Comparison of ENCODE assay signal across 9 mouse cellular contexts in genomic region chr19:47887417-47887816, GRCm38 (mm10). TPM values are rescaled to one million over a fixed set of nuclear protein-coding genes. Genes with fewer than 3 reads are reported as not detected.
DNase-seq lines count a peak whose midpoint lies in the region; ATAC-seq and TF ChIP-seq lines count a peak whose summit lies in the region.
"Had no signal": no experiment of that assay in that cellular context is flagged by ENCODE, and none has a peak within 500 bp of the region (broad histone marks: within the 10 kb centered on the region; RNA-seq: fewer than 3 reads in every experiment).

No protein-coding gene starts in this region.

- DNase-seq in forebrain, embryonic 11.5 days (ENCODE audit: low spot score): no peak
- peak; percentile 69 for DNase-seq in 3134 (ENCODE audit: extremely low read depth, insufficient read length, low spot score)
- no peak for DNase-seq in hindbrain, postnatal 0 days (ENCODE audit: low spot score)
- DNase-seq: kidney, postnatal 4 days had no signal

- H3K4me3 ChIP-seq in forebrain, embryonic 15.5 days: no peak overlapping the region
- H3K4me3 ChIP-seq in forebrain, embryonic 11.5 days (ENCODE audit: low read depth, low read length): no peak overlapping the region
- no peak overlapping the region for H3K4me3 ChIP-seq in limb, embryonic 12.5 days (replicated peaks)
- H3K4me3 ChIP-seq in hindbrain, postnatal 0 days (ENCODE audit: low read length): no peak overlapping the region
- H3K4me3 ChIP-seq in liver, embryonic 12.5 days: no peak overlapping the region
- H3K4me3 ChIP-seq in intestine, embryonic 16.5 days (ENCODE audit: low read length): no peak overlapping the region

- TF ChIP-seq CTCF in hindbrain, postnatal 0 days (IDR thresholded peaks at IDR 0.05; ENCODE audit: low read depth): no peak

- no peaks in the 10 kb centered on the region for H3K36me3 ChIP-seq in forebrain, embryonic 15.5 days
- no peaks in the 10 kb centered on the region for H3K36me3 ChIP-seq in forebrain, embryonic 11.5 days (ENCODE audit: control insufficient read depth, insufficient read depth, low read length)
- H3K36me3 ChIP-seq in limb, embryonic 12.5 days: peaks cover 2% of the 10 kb centered on the region
- no peaks in the 10 kb centered on the region for H3K36me3 ChIP-seq in hindbrain, postnatal 0 days (ENCODE audit: insufficient read depth, low read length)
- no peaks in the 10 kb centered on the region for H3K36me3 ChIP-seq in liver, embryonic 12.5 days
- H3K36me3 ChIP-seq in intestine, embryonic 16.5 days (ENCODE audit: control insufficient read depth, insufficient read depth, low read length): no peaks in the 10 kb centered on the region; the same call in 1 of the 2 replicates

- peaks cover 3% of the 10 kb centered on the region; the same call in 1 of the 2 replicates for H3K4me1 ChIP-seq in forebrain, embryonic 15.5 days
- no peaks in the 10 kb centered on the region for H3K4me1 ChIP-seq in forebrain, embryonic 11.5 days (replicated peaks; ENCODE audit: control insufficient read depth, insufficient read depth, low read length)
- H3K4me1 ChIP-seq in limb, embryonic 12.5 days (replicated peaks): peaks cover 39% of the 10 kb centered on the region
- H3K4me1 ChIP-seq in hindbrain, postnatal 0 days (ENCODE audit: insufficient read depth, low read length): no peaks in the 10 kb centered on the region
- H3K4me1 ChIP-seq in liver, embryonic 12.5 days: peaks cover 14% of the 10 kb centered on the region; the same call in 1 of the 2 replicates
- peaks cover 13% of the 10 kb centered on the region; the same call in 1 of the 2 replicates for H3K4me1 ChIP-seq in intestine, embryonic 16.5 days (ENCODE audit: control insufficient read depth, insufficient read depth, low read length)

- 66% methylated on average over 10 of the region's 10 CpGs for WGBS in forebrain, embryonic 15.5 days
- WGBS in forebrain, embryonic 11.5 days: 92% methylated on average over 10 of the region's 10 CpGs
- 83% methylated on average over 10 of the region's 10 CpGs for WGBS in limb, embryonic 12.5 days
- 66% methylated on average over 10 of the region's 10 CpGs for WGBS in hindbrain, postnatal 0 days
- 74% methylated on average over 10 of the region's 10 CpGs for WGBS in liver, embryonic 12.5 days (ENCODE audit: insufficient replicate concordance)
- whole genome bisulfite sequencing in intestine, embryonic 16.5 days: 88% methylated on average over 10 of the region's 10 CpGs

- no peaks in the 10 kb centered on the region for H3K27me3 ChIP-seq in forebrain, embryonic 15.5 days
- no peaks in the 10 kb centered on the region for H3K27me3 ChIP-seq in forebrain, embryonic 11.5 days (ENCODE audit: control insufficient read depth, insufficient read depth, low read length)
- no peaks in the 10 kb centered on the region for H3K27me3 ChIP-seq in limb, embryonic 12.5 days
- no peaks in the 10 kb centered on the region for H3K27me3 ChIP-seq in hindbrain, postnatal 0 days (ENCODE audit: insufficient read depth, low read length)
- no peaks in the 10 kb centered on the region for H3K27me3 ChIP-seq in liver, embryonic 12.5 days (replicated peaks)
- H3K27me3 ChIP-seq in intestine, embryonic 16.5 days (replicated peaks; ENCODE audit: control insufficient read depth, insufficient read depth, low read length): no peaks in the 10 kb centered on the region

- H3K9ac ChIP-seq in forebrain, embryonic 15.5 days (replicated peaks): no peak overlapping the region
- H3K9ac ChIP-seq in forebrain, embryonic 11.5 days (ENCODE audit: low read length): no peak overlapping the region; the same call in 1 of the 2 replicates
- H3K9ac ChIP-seq in limb, embryonic 12.5 days (replicated peaks): no peak overlapping the region
- H3K9ac ChIP-seq in hindbrain, postnatal 0 days (replicated peaks; ENCODE audit: low read length): no peak overlapping the region
- H3K9ac ChIP-seq in liver, embryonic 12.5 days: no peak overlapping the region
- H3K9ac ChIP-seq in intestine, embryonic 16.5 days (ENCODE audit: low read depth, low read length): no peak overlapping the region

- no peaks in the 10 kb centered on the region for H3K9me3 ChIP-seq in forebrain, embryonic 15.5 days
- no peaks in the 10 kb centered on the region for H3K9me3 ChIP-seq in forebrain, embryonic 11.5 days (ENCODE audit: control insufficient read depth, low read length)
- H3K9me3 ChIP-seq in limb, embryonic 12.5 days: 0 out of 2 replicates have a peak, but pooled peaks cover 3% of the 10 kb centered on the region
- no peaks in the 10 kb centered on the region for H3K9me3 ChIP-seq in hindbrain, postnatal 0 days (ENCODE audit: low read length)
- no peaks in the 10 kb centered on the region for H3K9me3 ChIP-seq in liver, embryonic 12.5 days (replicated peaks)
- H3K9me3 ChIP-seq in intestine, embryonic 16.5 days (ENCODE audit: control insufficient read depth, low read length): no peaks in the 10 kb centered on the region

- ATAC-seq in forebrain, embryonic 15.5 days (replicated peaks): 0 out of 2 replicates have a peak, but pooled peaks have one; percentile 27
- no peak for ATAC-seq in forebrain, embryonic 11.5 days (replicated peaks; ENCODE audit: low FRiP score)
- ATAC-seq in granulocyte monocyte progenitor cell, adult 5-6 weeks (replicated peaks; ENCODE audit: poor library complexity, severe bottlenecking): peak; percentile 68
- no peak for ATAC-seq in limb, embryonic 12.5 days (ENCODE audit: insufficient number of reproducible peaks, insufficient read depth, low FRiP score, low TSS enrichment, low read depth)
- ATAC-seq in hindbrain, postnatal 0 days: no peak
- no peak for ATAC-seq in liver, embryonic 12.5 days
- no peak for ATAC-seq in intestine, embryonic 16.5 days

- no peak overlapping the region for H3K4me2 ChIP-seq in forebrain, embryonic 15.5 days (replicated peaks)
- no peak overlapping the region for H3K4me2 ChIP-seq in forebrain, embryonic 11.5 days (ENCODE audit: low read depth, low read length, severe bottlenecking)
- no peak overlapping the region for H3K4me2 ChIP-seq in limb, embryonic 12.5 days
- no peak overlapping the region for H3K4me2 ChIP-seq in hindbrain, postnatal 0 days (ENCODE audit: low read depth, low read length)
- H3K4me2 ChIP-seq in liver, embryonic 12.5 days: no peak overlapping the region
- no peak overlapping the region for H3K4me2 ChIP-seq in intestine, embryonic 16.5 days (ENCODE audit: low read depth, low read length)

- no peak overlapping the region for H3K27ac ChIP-seq in forebrain, embryonic 15.5 days (replicated peaks)
- no peak overlapping the region for H3K27ac ChIP-seq in forebrain, embryonic 11.5 days (ENCODE audit: low read depth, low read length)
- peak overlapping the region; percentile 53; the same call in 1 of the 2 replicates for H3K27ac ChIP-seq in limb, embryonic 12.5 days
- no peak overlapping the region for H3K27ac ChIP-seq in hindbrain, postnatal 0 days
- H3K27ac ChIP-seq in liver, embryonic 12.5 days: no peak overlapping the region
- H3K27ac ChIP-seq in intestine, embryonic 16.5 days (ENCODE audit: low read length): no peak overlapping the region

RNA-seq across cellular contexts. Expression of gene Gsto2, which starts 22.1 kb away (rescaled TPM):
- polyA plus RNA-seq in forebrain, embryonic 15.5 days (2015; fragmentation: Nextera tagmentation; extraction: Ambion mirVana): 0.86 and 1.3 TPM in 2 replicates
- polyA plus RNA-seq in forebrain, embryonic 11.5 days (2014; fragmentation: Nextera tagmentation; extraction: Ambion mirVana): 0.76 and 1.1 TPM in 2 replicates
- total RNA-seq in granulocyte monocyte progenitor cell, adult 5-6 weeks (2014; fragmentation: Nextera tagmentation): not detected in 2 replicates
- total RNA-seq in granulocyte monocyte progenitor cell, adult 5-6 weeks (2017): not detected in 2 replicates
- 0.59 and 0.97 TPM in 2 replicates for polyA plus RNA-seq in limb, embryonic 12.5 days (2016; fragmentation: Nextera tagmentation; extraction: Ambion mirVana)
- 0.26 and 0.29 TPM in 2 replicates for total RNA-seq in hindbrain, postnatal 0 days (2014; rRNA removed)
- polyA plus RNA-seq in hindbrain, postnatal 0 days (2015; fragmentation: Nextera tagmentation; extraction: Ambion mirVana): 0.89 and 1.6 TPM in 2 replicates
- 0.29 and 0.31 TPM in 2 replicates for polyA plus RNA-seq in liver, embryonic 12.5 days (2016; fragmentation: Nextera tagmentation; extraction: Ambion mirVana)
- 0.68 and 1.2 TPM in 2 replicates for polyA plus RNA-seq in intestine, embryonic 16.5 days (2015; fragmentation: Nextera tagmentation; extraction: Ambion mirVana)

RNA-seq across cellular contexts. Expression of gene Cfap43, which starts 31.7 kb away (rescaled TPM):
- polyA plus RNA-seq in forebrain, embryonic 15.5 days (2015; fragmentation: Nextera tagmentation; extraction: Ambion mirVana): 0.82 and 2.6 TPM in 2 replicates
- polyA plus RNA-seq in forebrain, embryonic 11.5 days (2014; fragmentation: Nextera tagmentation; extraction: Ambion mirVana): 0.04 and 0.15 TPM in 2 replicates
- not detected in 2 replicates for total RNA-seq in granulocyte monocyte progenitor cell, adult 5-6 weeks (2014; fragmentation: Nextera tagmentation)
- 0.05 TPM in 1 of 2 replicates, not detected in the other for total RNA-seq in granulocyte monocyte progenitor cell, adult 5-6 weeks (2017)
- 0.09 TPM in 1 of 2 replicates, not detected in the other for polyA plus RNA-seq in limb, embryonic 12.5 days (2016; fragmentation: Nextera tagmentation; extraction: Ambion mirVana)
- 1.8 and 2.8 TPM in 2 replicates for total RNA-seq in hindbrain, postnatal 0 days (2014; rRNA removed)
- polyA plus RNA-seq in hindbrain, postnatal 0 days (2015; fragmentation: Nextera tagmentation; extraction: Ambion mirVana): 2.8 and 4.7 TPM in 2 replicates
- 0.04 TPM in 1 of 2 replicates, not detected in the other for polyA plus RNA-seq in liver, embryonic 12.5 days (2016; fragmentation: Nextera tagmentation; extraction: Ambion mirVana)
- 0.11 and 0.15 TPM in 2 replicates for polyA plus RNA-seq in intestine, embryonic 16.5 days (2015; fragmentation: Nextera tagmentation; extraction: Ambion mirVana)

RNA-seq across cellular contexts. Expression of gene Itprip, which starts 31.7 kb away (rescaled TPM):
- 7.7 and 8.6 TPM in 2 replicates for polyA plus RNA-seq in forebrain, embryonic 15.5 days (2015; fragmentation: Nextera tagmentation; extraction: Ambion mirVana)
- polyA plus RNA-seq in forebrain, embryonic 11.5 days (2014; fragmentation: Nextera tagmentation; extraction: Ambion mirVana): 18.8 and 20.4 TPM in 2 replicates
- total RNA-seq in granulocyte monocyte progenitor cell, adult 5-6 weeks (2014; fragmentation: Nextera tagmentation): 18.2 and 19.1 TPM in 2 replicates
- total RNA-seq in granulocyte monocyte progenitor cell, adult 5-6 weeks (2017): 15.8 and 16.7 TPM in 2 replicates
- 29.4 and 29.9 TPM in 2 replicates for polyA plus RNA-seq in limb, embryonic 12.5 days (2016; fragmentation: Nextera tagmentation; extraction: Ambion mirVana)
- total RNA-seq in hindbrain, postnatal 0 days (2014; rRNA removed): 6.6 and 7.2 TPM in 2 replicates
- 2.7 and 3.1 TPM in 2 replicates for polyA plus RNA-seq in hindbrain, postnatal 0 days (2015; fragmentation: Nextera tagmentation; extraction: Ambion mirVana)
- 5.3 and 5.9 TPM in 2 replicates for polyA plus RNA-seq in liver, embryonic 12.5 days (2016; fragmentation: Nextera tagmentation; extraction: Ambion mirVana)
- 8.0 and 8.8 TPM in 2 replicates for polyA plus RNA-seq in intestine, embryonic 16.5 days (2015; fragmentation: Nextera tagmentation; extraction: Ambion mirVana)

RNA-seq across cellular contexts. Expression of gene Gsto1, which starts 32.6 kb away (rescaled TPM):
- polyA plus RNA-seq in forebrain, embryonic 15.5 days (2015; fragmentation: Nextera tagmentation; extraction: Ambion mirVana): 98.9 and 110 TPM in 2 replicates
- 75.1 and 83.2 TPM in 2 replicates for polyA plus RNA-seq in forebrain, embryonic 11.5 days (2014; fragmentation: Nextera tagmentation; extraction: Ambion mirVana)
- total RNA-seq in granulocyte monocyte progenitor cell, adult 5-6 weeks (2014; fragmentation: Nextera tagmentation): 317 and 338 TPM in 2 replicates
- total RNA-seq in granulocyte monocyte progenitor cell, adult 5-6 weeks (2017): 215 and 219 TPM in 2 replicates
- polyA plus RNA-seq in limb, embryonic 12.5 days (2016; fragmentation: Nextera tagmentation; extraction: Ambion mirVana): 211 and 229 TPM in 2 replicates
- 86.9 and 102 TPM in 2 replicates for total RNA-seq in hindbrain, postnatal 0 days (2014; rRNA removed)
- 136 TPM in 2 replicates for polyA plus RNA-seq in hindbrain, postnatal 0 days (2015; fragmentation: Nextera tagmentation; extraction: Ambion mirVana)
- 119 and 123 TPM in 2 replicates for polyA plus RNA-seq in liver, embryonic 12.5 days (2016; fragmentation: Nextera tagmentation; extraction: Ambion mirVana)
- 588 and 626 TPM in 2 replicates for polyA plus RNA-seq in intestine, embryonic 16.5 days (2015; fragmentation: Nextera tagmentation; extraction: Ambion mirVana)

RNA-seq across cellular contexts. Expression of gene Cfap58, which starts 50.1 kb away (rescaled TPM):
- polyA plus RNA-seq in forebrain, embryonic 15.5 days (2015; fragmentation: Nextera tagmentation; extraction: Ambion mirVana): 0.32 and 0.37 TPM in 2 replicates
- polyA plus RNA-seq in forebrain, embryonic 11.5 days (2014; fragmentation: Nextera tagmentation; extraction: Ambion mirVana): not detected in 2 replicates
- total RNA-seq in granulocyte monocyte progenitor cell, adult 5-6 weeks (2014; fragmentation: Nextera tagmentation): not detected in 2 replicates
- total RNA-seq in granulocyte monocyte progenitor cell, adult 5-6 weeks (2017): not detected in 2 replicates
- 0.08 TPM in 1 of 2 replicates, not detected in the other for polyA plus RNA-seq in limb, embryonic 12.5 days (2016; fragmentation: Nextera tagmentation; extraction: Ambion mirVana)
- total RNA-seq in hindbrain, postnatal 0 days (2014; rRNA removed): 0.26 TPM in 1 of 2 replicates, not detected in the other
- polyA plus RNA-seq in hindbrain, postnatal 0 days (2015; fragmentation: Nextera tagmentation; extraction: Ambion mirVana): 0.68 TPM in 2 replicates
- not detected in 2 replicates for polyA plus RNA-seq in liver, embryonic 12.5 days (2016; fragmentation: Nextera tagmentation; extraction: Ambion mirVana)
- not detected in 2 replicates for polyA plus RNA-seq in intestine, embryonic 16.5 days (2015; fragmentation: Nextera tagmentation; extraction: Ambion mirVana)

Comparison
In these comparisons a context has a peak if more than half of its experiments do, and no peak if none do; other contexts are left out.
1. ATAC-seq: peak in forebrain, embryonic 15.5 days (single experiment) and granulocyte monocyte progenitor cell, adult 5-6 weeks (single experiment); none in forebrain, embryonic 11.5 days (single experiment), limb, embryonic 12.5 days (single experiment), hindbrain, postnatal 0 days (single experiment), liver, embryonic 12.5 days (single experiment) and intestine, embryonic 16.5 days (single experiment).